ENCODE assay signal across 12 mouse cellular contexts in the genomic region with DNA sequence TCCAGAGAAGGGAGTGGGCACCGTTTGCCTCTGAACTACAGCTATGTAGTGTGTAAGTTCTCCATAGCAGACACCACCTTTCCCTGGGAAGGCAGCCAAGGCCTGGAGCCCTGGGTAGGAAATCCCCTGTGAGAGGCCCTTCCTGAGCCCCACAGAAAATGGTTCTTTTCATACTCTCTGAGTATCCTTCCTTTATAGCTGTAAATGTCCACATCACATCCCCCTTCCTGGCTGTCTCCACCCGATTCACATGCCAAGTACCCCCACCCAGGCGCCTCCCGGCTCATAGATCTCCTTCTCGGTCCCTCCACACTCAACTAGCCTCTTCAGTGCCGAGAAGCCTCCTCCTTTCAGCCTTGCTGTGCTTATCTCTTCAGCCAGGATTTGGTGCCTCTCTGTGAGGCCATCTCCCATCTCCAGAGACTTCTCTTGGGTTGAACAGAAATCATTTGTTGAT. TPM values are rescaled to one million over a fixed set of nuclear protein-coding genes. Genes with fewer than 3 reads are reported as not detected.
DNase-seq lines count a peak whose midpoint lies in the region; ATAC-seq and TF ChIP-seq lines count a peak whose summit lies in the region.
"Had no signal": no experiment of that assay in that cellular context is flagged by ENCODE, and none has a peak within 500 bp of the region (broad histone marks: within the 10 kb centered on the region; RNA-seq: fewer than 3 reads in every experiment).

No protein-coding gene starts in this region.

- H3K4me2 ChIP-seq in lung, embryonic 14.5 days: no peak overlapping the region
- no peak overlapping the region for H3K4me2 ChIP-seq in embryonic facial prominence, embryonic 14.5 days (ENCODE audit: low read depth, low read length)
- no peak overlapping the region for H3K4me2 ChIP-seq in liver, embryonic 13.5 days
- H3K4me2 ChIP-seq: midbrain, embryonic 12.5 days had no signal

- 43% methylated on average over 6 of the region's 6 CpGs for WGBS in heart, embryonic 10.5 days
- 36% methylated on average over 6 of the region's 6 CpGs for WGBS in lung, embryonic 14.5 days
- 30% methylated on average over 6 of the region's 6 CpGs for WGBS in lung, adult 2 months
- 66% methylated on average over 6 of the region's 6 CpGs for WGBS in embryonic facial prominence, embryonic 14.5 days
- 20% methylated on average over 6 of the region's 6 CpGs for WGBS in liver, embryonic 13.5 days (ENCODE audit: insufficient replicate concordance)

- peak overlapping the region; percentile 31; the same call in 1 of the 2 replicates for H3K27ac ChIP-seq in heart, embryonic 10.5 days
- peak overlapping the region; percentile 67 for H3K27ac ChIP-seq in lung, embryonic 14.5 days (ENCODE audit: low read depth)
- H3K27ac ChIP-seq in embryonic facial prominence, embryonic 14.5 days (replicated peaks; ENCODE audit: low read depth, low read length): peak overlapping the region; percentile 76
- no peak overlapping the region for H3K27ac ChIP-seq in liver, embryonic 13.5 days
- H3K27ac ChIP-seq: left cerebral cortex, adult 2 months; midbrain, embryonic 12.5 days had no signal

- no peaks in the 10 kb centered on the region for H3K36me3 ChIP-seq in heart, embryonic 10.5 days
- no peaks in the 10 kb centered on the region for H3K36me3 ChIP-seq in lung, embryonic 14.5 days (ENCODE audit: insufficient read depth)
- H3K36me3 ChIP-seq in embryonic facial prominence, embryonic 14.5 days (ENCODE audit: control insufficient read depth, insufficient read depth, low read length): no peaks in the 10 kb centered on the region
- H3K36me3 ChIP-seq in liver, embryonic 13.5 days: no peaks in the 10 kb centered on the region
- H3K36me3 ChIP-seq: midbrain, embryonic 12.5 days had no signal

- no peak for DNase-seq in heart, embryonic 10.5 days (ENCODE audit: low spot score)
- DNase-seq in heart, adult 8-10 months (ENCODE audit: low spot score): no peak
- peak; percentile 69 for DNase-seq in lung, embryonic 14.5 days
- DNase-seq in lung, adult 2 months: no peak
- peak; percentile 67 for DNase-seq in embryonic facial prominence, embryonic 14.5 days (ENCODE audit: low spot score)
- no peak for DNase-seq in liver, embryonic 13.5 days
- DNase-seq in thymus, postnatal 14 days: no peak
- no peak for DNase-seq in T-cell, adult 2 months (ENCODE audit: low spot score)
- DNase-seq: cerebellum, adult 8-10 months; retina, postnatal 1 day had no signal

- no peak overlapping the region for H3K9ac ChIP-seq in lung, embryonic 14.5 days
- H3K9ac ChIP-seq in embryonic facial prominence, embryonic 14.5 days (ENCODE audit: low read depth, low read length): no peak overlapping the region
- H3K9ac ChIP-seq in liver, embryonic 13.5 days: no peak overlapping the region
- H3K9ac ChIP-seq: midbrain, embryonic 12.5 days had no signal

- H3K27me3 ChIP-seq in heart, embryonic 10.5 days (ENCODE audit: insufficient read depth, poor library complexity, severe bottlenecking): no peaks in the 10 kb centered on the region
- no peaks in the 10 kb centered on the region for H3K27me3 ChIP-seq in lung, embryonic 14.5 days (ENCODE audit: insufficient read depth, low read length)
- no peaks in the 10 kb centered on the region for H3K27me3 ChIP-seq in embryonic facial prominence, embryonic 14.5 days (replicated peaks; ENCODE audit: control insufficient read depth, insufficient read depth, low read length)
- no peaks in the 10 kb centered on the region for H3K27me3 ChIP-seq in liver, embryonic 13.5 days
- H3K27me3 ChIP-seq: midbrain, embryonic 12.5 days had no signal

- H3K4me3 ChIP-seq in heart, embryonic 10.5 days: no peak overlapping the region
- H3K4me3 ChIP-seq in lung, embryonic 14.5 days (ENCODE audit: low read depth, low read length): no peak overlapping the region
- no peak overlapping the region for H3K4me3 ChIP-seq in lung, adult 2 months (replicated peaks; ENCODE audit: extremely low read depth, low read depth, low read length)
- no peak overlapping the region for H3K4me3 ChIP-seq in embryonic facial prominence, embryonic 14.5 days (ENCODE audit: low read depth, low read length)
- no peak overlapping the region for H3K4me3 ChIP-seq in liver, embryonic 13.5 days (replicated peaks)
- H3K4me3 ChIP-seq: left cerebral cortex, adult 2 months; midbrain, embryonic 12.5 days had no signal

- no peaks in the 10 kb centered on the region for H3K4me1 ChIP-seq in heart, embryonic 10.5 days
- 0 out of 2 replicates have a peak, but pooled peaks cover 9% of the 10 kb centered on the region for H3K4me1 ChIP-seq in lung, embryonic 14.5 days (ENCODE audit: insufficient read depth)
- H3K4me1 ChIP-seq in lung, adult 2 months (ENCODE audit: control insufficient read depth, insufficient read depth, low read length): no peaks in the 10 kb centered on the region; the same call in 1 of the 2 replicates
- H3K4me1 ChIP-seq in embryonic facial prominence, embryonic 14.5 days (ENCODE audit: control insufficient read depth, insufficient read depth, low read length): 0 out of 2 replicates have a peak, but pooled peaks cover 4% of the 10 kb centered on the region
- H3K4me1 ChIP-seq in liver, embryonic 13.5 days (replicated peaks): peaks cover 13% of the 10 kb centered on the region
- H3K4me1 ChIP-seq: midbrain, embryonic 12.5 days had no signal

- ATAC-seq in lung, embryonic 14.5 days (ENCODE audit: insufficient read depth): peak; percentile 81
- peak; percentile 67; the same call in 1 of the 2 replicates for ATAC-seq in embryonic facial prominence, embryonic 14.5 days (ENCODE audit: low read depth)
- ATAC-seq in liver, embryonic 13.5 days (ENCODE audit: low read depth): peak; percentile 68; the same call in 1 of the 2 replicates

- H3K9me3 ChIP-seq in heart, embryonic 10.5 days: no peaks in the 10 kb centered on the region
- H3K9me3 ChIP-seq in lung, embryonic 14.5 days (ENCODE audit: low read depth, low read length): no peaks in the 10 kb centered on the region
- no peaks in the 10 kb centered on the region for H3K9me3 ChIP-seq in embryonic facial prominence, embryonic 14.5 days (ENCODE audit: control insufficient read depth, low read length)
- H3K9me3 ChIP-seq in liver, embryonic 13.5 days (replicated peaks): no peaks in the 10 kb centered on the region
- H3K9me3 ChIP-seq: midbrain, embryonic 12.5 days had no signal

- no peak for TF ChIP-seq CTCF in lung, embryonic 14.5 days (IDR thresholded peaks at IDR 0.05; ENCODE audit: low read depth)
- no peak for TF ChIP-seq CTCF in lung, adult 2 months (IDR thresholded peaks at IDR 0.05; ENCODE audit: insufficient read depth, low read length)

- TF ChIP-seq POLR2A in lung, adult 2 months (IDR thresholded peaks at IDR 0.05; ENCODE audit: borderline replicate concordance, extremely low read depth, low read depth, low read length): no peak

RNA-seq across cellular contexts. Expression of a gene that starts 10.7 kb away (rescaled TPM):
- 5.2 and 5.8 TPM in 2 replicates for polyA plus RNA-seq in heart, embryonic 10.5 days (2016; fragmentation: Nextera tagmentation; extraction: Ambion mirVana)
- total RNA-seq in heart, adult 8-10 months (2022): 1 to 10 TPM; 4.3 to 5.8 (median 4.9) TPM
- 11.5 and 13.1 TPM in 2 replicates for polyA plus RNA-seq in lung, embryonic 14.5 days (2014; fragmentation: Nextera tagmentation; extraction: Ambion mirVana)
- 8.1 and 12.9 TPM in 2 replicates for polyA plus RNA-seq in lung, adult 2 months (2012; rRNA removed)
- 12.8 and 14.4 TPM in 2 replicates for polyA plus RNA-seq in embryonic facial prominence, embryonic 14.5 days (2014; fragmentation: Nextera tagmentation; extraction: Ambion mirVana)
- 1.2 and 1.3 TPM in 2 replicates for polyA plus RNA-seq in liver, embryonic 13.5 days (2015; fragmentation: Nextera tagmentation; extraction: Ambion mirVana)

Comparison
In these comparisons a context has a peak if more than half of its experiments do, and no peak if none do; other contexts are left out.
1. DNase-seq: peak in lung, embryonic 14.5 days (single experiment) and embryonic facial prominence, embryonic 14.5 days (single experiment); none in heart, embryonic 10.5 days (single experiment), heart, adult 8-10 months (single experiment), lung, adult 2 months (single experiment), liver, embryonic 13.5 days (single experiment), thymus, postnatal 14 days (single experiment) and T-cell, adult 2 months (single experiment).
2. Peak in every context shown above with its lines, with median percentiles within 50 percentile points of each other: ATAC-seq.